Mouse (Mus musculus) CH12F3 (cell line): ENCODE measurements at regions not wholly inside any gene's neighbourhood (a gene's known extent, or its start where the extent isn't known, plus 50 kb on each side); places are given as distances from the start of the nearest gene placed in this dataset.

Experiments
- in situ Hi-C: fragments of 300-500 bp; cut with MboI; formaldehyde crosslinking; loops from 2 replicates; pipeline ENCODE4 v1.14.3; 2020; ENCODE audit warnings: low sequenced_read_pairs

DNA sequence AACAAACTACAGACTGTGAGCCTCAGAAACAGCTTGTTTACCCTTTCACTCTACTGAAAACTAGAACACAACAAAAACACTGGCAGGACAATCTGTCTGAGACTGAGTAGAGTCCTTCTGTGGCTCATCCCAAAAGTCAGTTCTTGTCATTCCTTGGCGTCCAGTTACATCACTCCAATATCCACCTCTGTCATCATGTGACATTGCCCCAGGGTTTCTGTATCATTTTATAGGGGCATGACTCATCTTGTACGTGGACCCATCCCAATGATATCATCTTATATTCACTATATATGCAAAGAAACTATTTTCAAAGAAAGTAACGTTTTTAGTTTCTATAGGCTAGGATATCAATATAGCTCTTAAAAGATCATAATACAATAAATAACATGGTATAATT is 152.3 kb downstream of the Dkk2 start:
- in situ Hi-C loops, result no loop called here

GRCm38 (mm10) chr3:132257834-132258233 is 172.7 kb downstream of the Dkk2 start:
- in situ Hi-C loops, result no loop called here

DNA sequence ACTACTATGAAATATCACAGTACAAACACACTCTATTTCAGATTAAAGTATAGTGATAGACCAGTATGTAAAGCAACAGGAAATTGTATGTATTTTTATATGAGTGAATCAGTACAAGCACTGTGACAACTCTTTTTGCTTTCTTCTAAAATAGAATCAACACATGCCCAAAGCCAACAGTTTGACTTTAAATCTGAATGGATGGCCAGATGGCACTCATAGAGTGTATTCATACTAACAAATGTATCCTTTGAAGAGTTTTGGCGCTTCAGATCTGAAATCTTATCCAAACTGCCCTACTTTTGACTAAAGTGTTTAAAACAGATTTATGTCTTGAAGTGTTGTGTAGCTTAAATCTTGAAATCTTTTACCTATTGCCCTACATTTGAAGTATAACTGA is 184.5 kb downstream of the Dkk2 start:
- in situ Hi-C loops, result no loop called here

GRCm38 (mm10) chr3:132274786-132275185 is 189.7 kb downstream of the Dkk2 start:
- in situ Hi-C loops, result no loop called here

- in situ Hi-C loops, result no loop called here
These were observed 192.7 kb downstream of the Dkk2 start for GRCm38 (mm10) chr3:132277771-132278170.

- in situ Hi-C loops, result no loop called here
These were observed 202.6 kb downstream of the Dkk2 start for GRCm38 (mm10) chr3:132287714-132288113.

DNA sequence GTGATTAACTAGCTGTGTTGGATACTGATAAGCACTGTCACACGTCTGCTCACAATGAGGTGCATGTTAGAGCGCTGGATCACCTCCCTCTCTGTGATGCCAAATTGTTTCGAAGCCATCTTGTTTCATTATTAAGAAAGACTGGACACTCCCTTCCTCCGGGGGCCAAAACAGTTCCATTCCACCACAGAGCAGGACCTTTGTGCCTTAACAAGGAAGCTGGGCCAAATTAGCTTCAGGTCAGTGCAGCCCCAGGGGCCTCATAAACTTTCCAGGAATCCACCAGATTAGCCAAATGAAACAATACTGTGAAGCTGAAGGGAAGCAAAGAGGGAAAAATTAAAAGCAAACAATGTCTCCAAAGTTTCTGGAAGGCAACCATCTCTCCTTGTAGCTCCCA is 241.9 kb downstream of the Dkk2 start:
- in situ Hi-C loops, result no loop called here

DNA sequence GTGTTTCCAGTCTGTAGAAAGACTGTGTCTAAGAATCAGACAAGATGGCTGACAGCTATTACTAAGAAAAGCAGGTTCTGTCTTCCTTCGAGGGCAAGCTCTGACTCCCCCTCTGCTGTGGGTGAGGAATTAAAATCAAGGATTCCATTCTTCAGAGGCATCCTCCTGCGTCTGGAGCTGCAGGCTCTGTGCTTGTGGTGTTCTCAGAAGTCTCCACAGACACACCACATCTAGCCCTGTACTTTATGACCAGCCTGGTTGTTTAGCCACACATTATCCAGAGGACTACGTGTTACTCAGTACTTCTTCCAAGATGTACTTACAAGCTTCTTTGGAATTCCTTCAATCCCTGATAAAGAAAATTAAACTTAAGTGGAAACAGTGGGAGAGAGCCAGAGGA is 258.5 kb downstream of the Dkk2 start:
- in situ Hi-C loops, result no loop called here

DNA sequence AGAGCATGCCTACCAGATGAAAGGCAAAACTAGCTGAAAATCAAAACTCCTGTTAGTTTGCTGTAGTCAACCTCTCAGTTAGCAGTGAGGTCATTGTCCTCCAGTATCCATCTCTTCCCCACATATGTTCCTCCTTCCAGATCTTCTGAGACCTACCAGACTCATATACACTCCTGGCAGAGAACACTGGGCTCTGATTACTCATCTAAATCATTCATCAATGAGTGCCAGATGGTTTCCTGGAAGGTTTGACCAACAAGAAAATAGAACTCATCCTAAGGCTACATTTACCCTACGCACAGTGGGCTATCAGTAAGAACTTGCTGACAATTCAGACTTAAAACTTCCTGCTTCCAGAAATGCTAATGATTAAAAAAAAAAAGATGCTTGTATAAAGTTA is 260.8 kb downstream of the Dkk2 start:
- in situ Hi-C loops, result no loop called here

DNA sequence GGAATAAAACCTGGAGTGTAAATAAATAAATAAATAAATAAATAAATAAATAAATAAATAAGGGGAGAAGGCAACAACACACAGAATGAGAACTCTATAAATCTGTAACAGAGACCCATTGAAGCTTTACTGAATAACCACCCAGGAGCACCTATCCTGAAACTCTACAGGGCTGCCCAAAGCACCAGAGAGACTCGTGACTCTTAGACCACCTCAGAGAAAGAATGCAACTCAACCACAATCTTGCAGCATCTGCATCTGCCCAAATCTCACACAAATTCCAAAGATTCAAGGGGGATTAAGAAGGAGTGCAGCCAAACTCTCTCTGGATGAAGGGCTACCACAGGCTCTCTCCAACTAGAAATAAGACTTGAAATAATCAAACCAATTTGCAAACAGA is 264.5 kb downstream of the Dkk2 start:
- in situ Hi-C loops, result no loop called here

GRCm38 (mm10) chr3:132353204-132353603 is 268.1 kb downstream of the Dkk2 start:
- in situ Hi-C loops, result no loop called here

DNA sequence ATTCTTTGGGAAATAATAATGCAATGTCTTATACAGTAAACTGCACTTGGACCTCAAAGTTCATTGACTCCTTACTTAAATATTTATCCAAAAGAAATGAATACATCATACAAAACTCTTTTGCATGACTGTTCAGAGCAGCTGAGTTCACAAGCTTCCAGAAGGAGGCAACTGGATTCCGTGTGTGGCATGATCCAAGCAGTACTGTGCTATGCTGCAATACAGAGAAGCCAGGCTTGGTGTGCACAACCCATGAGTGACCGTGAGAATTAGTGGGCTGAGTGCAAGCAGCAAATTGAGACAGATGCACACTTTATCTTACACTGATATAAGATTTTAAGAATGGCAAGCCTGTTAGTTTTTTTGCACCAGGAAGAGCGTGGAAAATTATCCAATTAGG is 270.0 kb upstream of the Gimd1 start:
- in situ Hi-C loops, result no loop called here

DNA sequence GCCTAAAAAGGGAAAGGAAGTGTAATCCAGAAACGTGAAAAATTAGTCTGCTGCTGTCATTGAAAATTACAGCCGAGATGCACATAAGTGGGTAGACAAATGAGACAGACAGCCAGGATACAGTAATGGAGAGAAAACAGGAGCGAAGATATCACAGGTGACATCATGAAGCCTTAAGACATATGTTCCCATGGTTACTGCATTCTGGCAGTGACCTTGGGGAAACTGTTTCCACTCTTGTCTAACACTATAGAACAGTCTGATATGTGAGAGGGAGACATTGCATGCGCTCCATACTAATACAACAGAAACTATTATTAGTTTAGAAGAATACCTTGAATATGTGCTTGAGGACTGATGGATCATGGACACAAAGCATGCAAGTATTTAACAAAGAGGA is 254.0 kb upstream of the Gimd1 start:
- in situ Hi-C loops, result no loop called here

- in situ Hi-C loops, result no loop called here
These were observed 211.9 kb upstream of the Gimd1 start for GRCm38 (mm10) chr3:132417742-132418141.

GRCm38 (mm10) chr3:132425819-132426671 is 203.6 kb upstream of the Gimd1 start:
- in situ Hi-C loops, result no loop called here

GRCm38 (mm10) chr3:132427244-132427643 is 202.4 kb upstream of the Gimd1 start:
- in situ Hi-C loops, result no loop called here

- in situ Hi-C loops, result no loop called here
These were observed 201.5 kb upstream of the Gimd1 start for GRCm38 (mm10) chr3:132428148-132428547.

DNA sequence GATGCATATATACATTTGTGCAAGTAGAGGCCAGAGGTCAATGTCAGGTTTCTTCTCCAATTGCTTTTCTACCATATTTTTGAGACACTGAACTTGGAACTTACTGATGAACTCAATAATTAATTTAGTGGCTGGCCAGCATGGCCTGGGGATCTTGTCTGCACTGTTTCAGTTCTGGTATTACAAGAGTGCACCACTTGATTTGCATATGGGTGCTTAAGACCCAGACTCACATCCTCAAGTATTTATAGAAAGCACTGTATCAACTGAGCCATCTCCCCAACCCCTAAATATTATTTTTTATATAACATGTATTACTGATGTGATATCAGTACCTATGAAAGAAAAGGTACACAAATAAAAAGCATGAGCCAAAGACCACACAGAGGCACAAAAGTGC is 197.8 kb upstream of the Gimd1 start:
- in situ Hi-C loops, result no loop called here

DNA sequence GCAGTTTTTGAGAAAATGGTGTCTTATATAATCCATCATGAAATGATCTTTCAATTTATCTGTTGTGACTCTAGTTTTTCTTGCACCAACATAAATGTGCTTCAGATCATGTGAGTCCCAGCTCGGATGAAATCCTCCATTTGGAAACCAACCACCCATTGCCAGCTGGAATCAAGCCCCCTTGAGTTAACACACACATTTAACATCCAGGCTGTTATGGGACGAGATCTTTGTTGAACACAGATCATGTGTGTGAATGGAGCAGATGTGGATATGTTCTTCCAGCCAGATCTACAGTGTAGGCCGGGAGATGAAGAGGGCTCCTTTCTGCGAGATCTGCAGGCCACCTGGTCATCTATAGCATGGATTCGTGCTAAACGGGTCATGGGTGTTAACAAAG is 188.4 kb upstream of the Gimd1 start:
- in situ Hi-C loops, result no loop called here

DNA sequence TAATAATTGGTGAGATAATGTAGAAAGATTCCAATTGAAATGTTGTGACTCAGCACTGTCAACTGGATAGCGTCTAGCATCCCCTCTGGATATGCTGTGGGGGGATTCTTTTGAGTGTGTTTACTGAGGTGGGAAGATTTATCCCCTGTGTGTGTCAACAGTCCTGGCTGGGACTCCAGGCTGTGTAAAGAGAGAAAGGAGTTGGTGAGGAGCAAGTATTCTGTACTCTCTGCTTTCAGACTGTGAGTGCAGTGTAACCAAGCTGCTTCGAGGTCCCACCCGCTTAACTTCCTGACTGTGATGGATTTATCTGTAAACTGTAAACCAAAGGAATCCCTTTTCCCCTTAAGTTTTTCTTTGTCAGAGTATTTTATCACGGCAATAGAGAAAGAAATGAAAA is 175.7 kb upstream of the Gimd1 start:
- in situ Hi-C loops, result no loop called here

GRCm38 (mm10) chr3:132462348-132462959 is 167.2 kb upstream of the Gimd1 start:
- in situ Hi-C loops, result no loop called here

DNA sequence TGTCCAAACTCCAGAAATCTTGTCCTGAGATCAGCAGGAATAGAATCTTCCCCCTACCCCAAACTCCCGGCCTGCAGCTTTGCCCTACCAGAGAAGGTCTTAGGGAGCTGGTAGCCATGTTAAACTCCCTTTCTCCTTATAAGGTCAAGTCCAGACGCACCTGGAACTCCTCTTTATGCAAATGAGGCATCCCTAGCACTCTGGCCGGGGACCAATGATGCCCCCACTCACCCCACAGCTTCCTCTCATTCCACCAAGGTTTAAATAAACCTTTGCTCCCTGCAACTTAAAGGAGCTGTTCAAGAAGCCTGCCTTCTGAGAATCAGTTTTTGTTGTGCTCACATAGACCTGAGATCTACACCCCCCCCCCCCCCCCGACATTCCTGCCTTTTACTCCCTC is 158.6 kb upstream of the Gimd1 start:
- in situ Hi-C loops, result no loop called here

DNA sequence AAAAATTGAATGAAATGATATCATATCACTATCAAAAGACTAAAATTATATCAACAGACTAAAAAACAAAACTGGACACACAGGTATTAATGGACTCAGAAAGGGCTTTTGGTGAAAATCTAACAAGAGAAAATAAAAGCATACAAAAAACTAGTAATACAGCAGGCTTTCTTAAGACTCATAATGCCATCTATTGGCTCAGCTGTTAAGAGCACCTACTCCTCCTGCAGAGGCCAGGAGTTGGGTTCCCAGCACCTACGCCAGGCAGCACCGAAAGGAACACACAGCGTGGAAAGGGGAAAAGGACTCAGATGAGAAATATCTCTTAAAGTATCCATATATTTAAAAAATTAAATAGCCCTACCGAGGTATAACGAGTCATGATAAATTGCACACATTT is 151.9 kb upstream of the Gimd1 start:
- in situ Hi-C loops, result no loop called here
